39 mouse cellular contexts compared by ENCODE assay signal in genomic region chr2:118754143-118754542, GRCm38 (mm10). TPM values are rescaled to one million over a fixed set of nuclear protein-coding genes. Genes with fewer than 3 reads are reported as not detected.
"Had no signal": no experiment of that assay in that cellular context is flagged by ENCODE, and none has a peak within 500 bp of the region (broad histone marks: within the 10 kb centered on the region; RNA-seq: fewer than 3 reads in every experiment).

No protein-coding gene starts in this region.

- H3K27me3 ChIP-seq: intestine, embryonic 15.5 days had no signal

- H3K36me3 ChIP-seq: hindbrain, embryonic 12.5 days; intestine, embryonic 15.5 days; limb, embryonic 13.5 days; limb, embryonic 15.5 days had no signal

- H3K4me3 ChIP-seq: gastrocnemius, adult 2 months; heart, embryonic 10.5 days; heart, embryonic 12.5 days; hindbrain, embryonic 10.5 days; hindbrain, embryonic 12.5 days; intestine, embryonic 15.5 days; limb, embryonic 13.5 days; limb, embryonic 15.5 days; liver, embryonic 12.5 days had no signal

- H3K9ac ChIP-seq: heart, embryonic 12.5 days; hindbrain, embryonic 12.5 days; hindbrain, embryonic 14.5 days; intestine, embryonic 15.5 days; limb, embryonic 13.5 days; limb, embryonic 15.5 days; liver, embryonic 12.5 days; liver, embryonic 14.5 days had no signal

- DNase-seq: gastrocnemius, adult 2 months; gastrocnemius, postnatal 10 days; gastrocnemius, postnatal 25 days; heart, postnatal 10 days; heart, postnatal 4 days; kidney, adult 18-20 months; kidney, adult 8-10 months; kidney, postnatal 14 days; kidney, postnatal 36 days; layer of hippocampus, adult 9-11 months; layer of hippocampus, postnatal 36 days; left cerebral cortex, postnatal 4 days had no signal

- H3K27ac ChIP-seq: gastrocnemius, adult 2 months; heart, embryonic 10.5 days; hindbrain, embryonic 10.5 days; hindbrain, embryonic 12.5 days; hindbrain, embryonic 14.5 days; intestine, embryonic 15.5 days; limb, embryonic 13.5 days; limb, embryonic 15.5 days; liver, embryonic 14.5 days had no signal

RNA-seq across cellular contexts. Expression of gene Phgr1, which starts 18.4 kb away (rescaled TPM):
- total RNA-seq: gastrocnemius, adult 2 months; gastrocnemius, postnatal 10 days; gastrocnemius, postnatal 25 days; gastrocnemius, postnatal 4 days; granulocyte monocyte progenitor cell, adult 5-6 weeks; heart, adult 8-10 months; heart, postnatal 10 days; heart, postnatal 4 days; layer of hippocampus, adult 18-20 months; layer of hippocampus, adult 8-10 months; layer of hippocampus, postnatal 14 days; layer of hippocampus, postnatal 36 days; left cerebral cortex, adult 18-20 months; left cerebral cortex, adult 8-10 months; left cerebral cortex, postnatal 10 days; left cerebral cortex, postnatal 25 days; left cerebral cortex, postnatal 4 days; liver, adult 2 months had no signal
- polyA plus RNA-seq: heart, embryonic 10.5 days; heart, embryonic 12.5 days; heart, embryonic 14.5 days; hindbrain, embryonic 10.5 days; hindbrain, embryonic 12.5 days; hindbrain, embryonic 14.5 days; hindbrain, embryonic 16.5 days; inflammation-experienced regulatory T-cells, adult 6 months; kidney, embryonic 14.5 days; kidney, embryonic 16.5 days; limb, embryonic 11.5 days; limb, embryonic 13.5 days; liver, embryonic 12.5 days; liver, embryonic 14.5 days had no signal

RNA-seq across cellular contexts. Expression of gene Disp2, which starts 25.4 kb away (rescaled TPM):
- total RNA-seq: gastrocnemius, adult 2 months; gastrocnemius, postnatal 25 days; granulocyte monocyte progenitor cell, adult 5-6 weeks had no signal
- polyA plus RNA-seq: inflammation-experienced regulatory T-cells, adult 6 months had no signal
